ENCODE assay signal across 8 mouse cellular contexts in genomic region chr6:43296798-43297507, GRCm38 (mm10). TPM values are rescaled to one million over a fixed set of nuclear protein-coding genes. Genes with fewer than 3 reads are reported as not detected.
DNase-seq lines count a peak whose midpoint lies in the region; ATAC-seq and TF ChIP-seq lines count a peak whose summit lies in the region.

No protein-coding gene starts in this region.

- DNase-seq in embryonic facial prominence, embryonic 11.5 days (ENCODE audit: low spot score) = peak; percentile 76
- no peak for DNase-seq in embryonic facial prominence, embryonic 10.5 days (ENCODE audit: low spot score)
- no peak for DNase-seq in midbrain, embryonic 11.5 days (ENCODE audit: low spot score, missing footprints)
- DNase-seq in midbrain, embryonic 10.5 days (ENCODE audit: low spot score) = no peak
- peak; percentile 19 for DNase-seq in limb, embryonic 10.5 days (ENCODE audit: low spot score)
- no peak for DNase-seq in stomach, postnatal 0 days (ENCODE audit: low spot score)
- no peak for DNase-seq in B cell, adult 2 months

- H3K4me2 ChIP-seq in embryonic facial prominence, embryonic 11.5 days (ENCODE audit: low read depth, low read length) = no peak overlapping the region
- no peak overlapping the region for H3K4me2 ChIP-seq in midbrain, embryonic 11.5 days
- H3K4me2 ChIP-seq in forebrain, embryonic 12.5 days = no peak overlapping the region
- H3K4me2 ChIP-seq in stomach, postnatal 0 days (replicated peaks; ENCODE audit: low read depth) = no peak overlapping the region

- no peaks in the 10 kb centered on the region for H3K9me3 ChIP-seq in embryonic facial prominence, embryonic 11.5 days (replicated peaks; ENCODE audit: control insufficient read depth, low read length)
- H3K9me3 ChIP-seq in embryonic facial prominence, embryonic 10.5 days = no peaks in the 10 kb centered on the region
- no peaks in the 10 kb centered on the region for H3K9me3 ChIP-seq in midbrain, embryonic 11.5 days (ENCODE audit: control insufficient read depth, low read length)
- no peaks in the 10 kb centered on the region for H3K9me3 ChIP-seq in midbrain, embryonic 10.5 days (replicated peaks)
- no peaks in the 10 kb centered on the region for H3K9me3 ChIP-seq in forebrain, embryonic 12.5 days
- H3K9me3 ChIP-seq in limb, embryonic 10.5 days (replicated peaks) = no peaks in the 10 kb centered on the region
- H3K9me3 ChIP-seq in stomach, postnatal 0 days (ENCODE audit: control insufficient read depth, low read length) = no peaks in the 10 kb centered on the region

- ATAC-seq in embryonic facial prominence, embryonic 11.5 days (replicated peaks; ENCODE audit: insufficient number of reproducible peaks, low FRiP score, low TSS enrichment, low read depth) = no peak
- peak; percentile 68 for ATAC-seq in midbrain, embryonic 11.5 days (ENCODE audit: low FRiP score)
- ATAC-seq in forebrain, embryonic 12.5 days (ENCODE audit: low FRiP score) = peak; percentile 72
- peak; percentile 30; the same call in 1 of the 2 replicates for ATAC-seq in stomach, postnatal 0 days (ENCODE audit: low FRiP score, low TSS enrichment)

- H3K27me3 ChIP-seq in embryonic facial prominence, embryonic 11.5 days (ENCODE audit: control insufficient read depth, insufficient read depth, low read length) = no peaks in the 10 kb centered on the region
- no peaks in the 10 kb centered on the region for H3K27me3 ChIP-seq in embryonic facial prominence, embryonic 10.5 days (replicated peaks; ENCODE audit: low read depth, poor library complexity, severe bottlenecking)
- no peaks in the 10 kb centered on the region for H3K27me3 ChIP-seq in midbrain, embryonic 11.5 days (ENCODE audit: control insufficient read depth, insufficient read depth, low read length)
- no peaks in the 10 kb centered on the region for H3K27me3 ChIP-seq in midbrain, embryonic 10.5 days (ENCODE audit: low read depth, poor library complexity, severe bottlenecking)
- H3K27me3 ChIP-seq in forebrain, embryonic 12.5 days = no peaks in the 10 kb centered on the region
- H3K27me3 ChIP-seq in limb, embryonic 10.5 days (ENCODE audit: low read depth, poor library complexity, severe bottlenecking) = no peaks in the 10 kb centered on the region
- H3K27me3 ChIP-seq in stomach, postnatal 0 days (ENCODE audit: control insufficient read depth, insufficient read depth, low read length) = no peaks in the 10 kb centered on the region

- TF ChIP-seq EP300 in stomach, postnatal 0 days (optimal IDR thresholded peaks at IDR 0.05) = no peak

- H3K36me3 ChIP-seq in embryonic facial prominence, embryonic 11.5 days (replicated peaks; ENCODE audit: control insufficient read depth, insufficient read depth, low read depth, low read length) = no peaks in the 10 kb centered on the region
- no peaks in the 10 kb centered on the region for H3K36me3 ChIP-seq in embryonic facial prominence, embryonic 10.5 days (replicated peaks)
- H3K36me3 ChIP-seq in midbrain, embryonic 11.5 days (ENCODE audit: control insufficient read depth, insufficient read depth, low read length) = no peaks in the 10 kb centered on the region
- no peaks in the 10 kb centered on the region for H3K36me3 ChIP-seq in midbrain, embryonic 10.5 days
- H3K36me3 ChIP-seq in forebrain, embryonic 12.5 days (replicated peaks) = no peaks in the 10 kb centered on the region
- no peaks in the 10 kb centered on the region for H3K36me3 ChIP-seq in limb, embryonic 10.5 days
- H3K36me3 ChIP-seq in stomach, postnatal 0 days (ENCODE audit: control insufficient read depth, insufficient read depth, low read length) = no peaks in the 10 kb centered on the region

- no peak overlapping the region for H3K27ac ChIP-seq in embryonic facial prominence, embryonic 11.5 days (replicated peaks; ENCODE audit: low read depth, low read length)
- H3K27ac ChIP-seq in embryonic facial prominence, embryonic 10.5 days (replicated peaks) = no peak overlapping the region
- H3K27ac ChIP-seq in midbrain, embryonic 11.5 days (ENCODE audit: low read depth, low read length) = no peak overlapping the region
- no peak overlapping the region for H3K27ac ChIP-seq in midbrain, embryonic 10.5 days (replicated peaks)
- no peak overlapping the region for H3K27ac ChIP-seq in forebrain, embryonic 12.5 days
- no peak overlapping the region for H3K27ac ChIP-seq in limb, embryonic 10.5 days
- H3K27ac ChIP-seq in stomach, postnatal 0 days (replicated peaks) = no peak overlapping the region

- TF ChIP-seq CTCF in stomach, postnatal 0 days (IDR thresholded peaks at IDR 0.05; ENCODE audit: low read depth) = peak; percentile 90

- no peak overlapping the region for H3K4me3 ChIP-seq in embryonic facial prominence, embryonic 11.5 days (ENCODE audit: low read depth, low read length)
- H3K4me3 ChIP-seq in embryonic facial prominence, embryonic 10.5 days = no peak overlapping the region
- no peak overlapping the region for H3K4me3 ChIP-seq in midbrain, embryonic 11.5 days (ENCODE audit: low read depth, low read length)
- H3K4me3 ChIP-seq in midbrain, embryonic 10.5 days = no peak overlapping the region
- no peak overlapping the region for H3K4me3 ChIP-seq in forebrain, embryonic 12.5 days (replicated peaks)
- H3K4me3 ChIP-seq in limb, embryonic 10.5 days = no peak overlapping the region
- no peak overlapping the region for H3K4me3 ChIP-seq in stomach, postnatal 0 days (ENCODE audit: low read depth, low read length)

- whole genome bisulfite sequencing in embryonic facial prominence, embryonic 11.5 days = 41% methylated on average over 7 of the region's 7 CpGs
- 55% methylated on average over 7 of the region's 7 CpGs for WGBS in embryonic facial prominence, embryonic 10.5 days
- WGBS in midbrain, embryonic 11.5 days = 41% methylated on average over 7 of the region's 7 CpGs
- 48% methylated on average over 7 of the region's 7 CpGs for WGBS in midbrain, embryonic 10.5 days
- 45% methylated on average over 7 of the region's 7 CpGs for WGBS in forebrain, embryonic 12.5 days
- 55% methylated on average over 7 of the region's 7 CpGs for WGBS in limb, embryonic 10.5 days
- WGBS in stomach, postnatal 0 days = 26% methylated on average over 7 of the region's 7 CpGs

- no peaks in the 10 kb centered on the region for H3K4me1 ChIP-seq in embryonic facial prominence, embryonic 11.5 days (ENCODE audit: control insufficient read depth, insufficient read depth, low read length)
- peaks cover 5% of the 10 kb centered on the region; the same call in 1 of the 2 replicates for H3K4me1 ChIP-seq in embryonic facial prominence, embryonic 10.5 days
- H3K4me1 ChIP-seq in midbrain, embryonic 11.5 days (ENCODE audit: control insufficient read depth, insufficient read depth, low read length) = peaks cover 3% of the 10 kb centered on the region; the same call in 1 of the 2 replicates
- H3K4me1 ChIP-seq in midbrain, embryonic 10.5 days = peaks cover 10% of the 10 kb centered on the region
- 0 out of 2 replicates have a peak, but pooled peaks cover 4% of the 10 kb centered on the region for H3K4me1 ChIP-seq in forebrain, embryonic 12.5 days
- no peaks in the 10 kb centered on the region for H3K4me1 ChIP-seq in limb, embryonic 10.5 days
- peaks cover 6% of the 10 kb centered on the region for H3K4me1 ChIP-seq in stomach, postnatal 0 days (replicated peaks; ENCODE audit: control insufficient read depth, insufficient read depth)

- no peak overlapping the region for H3K9ac ChIP-seq in embryonic facial prominence, embryonic 11.5 days (replicated peaks; ENCODE audit: low read length)
- H3K9ac ChIP-seq in midbrain, embryonic 11.5 days (ENCODE audit: low read length) = no peak overlapping the region
- H3K9ac ChIP-seq in forebrain, embryonic 12.5 days = no peak overlapping the region
- no peak overlapping the region for H3K9ac ChIP-seq in stomach, postnatal 0 days (ENCODE audit: low read length)

RNA-seq across cellular contexts. Expression of gene Nobox, which starts 12.4 kb away (rescaled TPM):
- not detected in 2 replicates for polyA plus RNA-seq in embryonic facial prominence, embryonic 11.5 days (2014; fragmentation: Nextera tagmentation; extraction: Ambion mirVana)
- polyA plus RNA-seq in embryonic facial prominence, embryonic 10.5 days (2016; fragmentation: Nextera tagmentation; extraction: Ambion mirVana) = not detected in 2 replicates
- not detected in 2 replicates for polyA plus RNA-seq in midbrain, embryonic 11.5 days (2014; fragmentation: Nextera tagmentation; extraction: Ambion mirVana)
- polyA plus RNA-seq in midbrain, embryonic 10.5 days (2016; fragmentation: Nextera tagmentation; extraction: Ambion mirVana) = not detected in 2 replicates
- not detected in 2 replicates for polyA plus RNA-seq in forebrain, embryonic 12.5 days (2016; fragmentation: Nextera tagmentation; extraction: Ambion mirVana)
- not detected in 2 replicates for polyA plus RNA-seq in limb, embryonic 10.5 days (2016; fragmentation: Nextera tagmentation; extraction: Ambion mirVana)
- polyA plus RNA-seq in stomach, postnatal 0 days (2015; fragmentation: Nextera tagmentation; extraction: Ambion mirVana) = not detected in 2 replicates

RNA-seq across cellular contexts. Expression of gene Arhgef5, which starts 31.6 kb away (rescaled TPM):
- polyA plus RNA-seq in embryonic facial prominence, embryonic 11.5 days (2014; fragmentation: Nextera tagmentation; extraction: Ambion mirVana) = 4.5 and 5.7 TPM in 2 replicates
- 7.4 and 7.8 TPM in 2 replicates for polyA plus RNA-seq in embryonic facial prominence, embryonic 10.5 days (2016; fragmentation: Nextera tagmentation; extraction: Ambion mirVana)
- polyA plus RNA-seq in midbrain, embryonic 11.5 days (2014; fragmentation: Nextera tagmentation; extraction: Ambion mirVana) = 2.7 and 2.8 TPM in 2 replicates
- polyA plus RNA-seq in midbrain, embryonic 10.5 days (2016; fragmentation: Nextera tagmentation; extraction: Ambion mirVana) = 2.5 and 2.9 TPM in 2 replicates
- 2.9 and 3.5 TPM in 2 replicates for polyA plus RNA-seq in forebrain, embryonic 12.5 days (2016; fragmentation: Nextera tagmentation; extraction: Ambion mirVana)
- 6.9 and 8.1 TPM in 2 replicates for polyA plus RNA-seq in limb, embryonic 10.5 days (2016; fragmentation: Nextera tagmentation; extraction: Ambion mirVana)
- polyA plus RNA-seq in stomach, postnatal 0 days (2015; fragmentation: Nextera tagmentation; extraction: Ambion mirVana) = 13.4 and 15.8 TPM in 2 replicates

Comparison
In these comparisons a context has a peak if more than half of its experiments do, and no peak if none do; other contexts are left out.
1. DNase-seq: peak in embryonic facial prominence, embryonic 11.5 days (single experiment) and limb, embryonic 10.5 days (single experiment); none in embryonic facial prominence, embryonic 10.5 days (single experiment), midbrain, embryonic 11.5 days (single experiment), midbrain, embryonic 10.5 days (single experiment), stomach, postnatal 0 days (single experiment) and B cell, adult 2 months (0 of 2).